Mouse (Mus musculus) embryonic fibroblast, embryonic 13.5 days (primary cell): ENCODE data around the gene Ncoa3.
A peak's percentile ranks its signal among the peaks of the same experiment; 100 is the strongest.

ENCODE experiments used
- CTCF ChIP-seq: IDR thresholded peaks from 2 replicates; pipeline ENCODE4 v1.5.1; 2011; ENCODE audit warnings: mild to moderate bottlenecking, control low read depth, low read length, moderate library complexity, borderline replicate concordance; ENCODE audit not compliant: insufficient read depth
- POLR2A ChIP-seq: IDR thresholded peaks from 2 replicates; pipeline ENCODE4 v1.6.1; 2011; ENCODE audit warnings: low read depth, mild to moderate bottlenecking, control low read depth, low read length, moderate library complexity

- no peak for TF ChIP-seq POLR2A
- TF ChIP-seq CTCF, result peak; percentile 46; the same call in 1 of the 2 replicates
Observed at GRCm38 (mm10) chr2:166045549-166046501, 53.4 kb downstream of the Ncoa3 start.
